Mouse (Mus musculus) E14TG2a.4 (cell line): Measurements from ENCODE around the gene Myo3b.

Experiments used
- CTCF ChIP-seq: conservative IDR thresholded peaks from 2 replicates; pipeline ENCODE4 v1.5.1; 2014; ENCODE audit warnings: low read length
- NANOG ChIP-seq: IDR thresholded peaks from 2 replicates; pipeline ENCODE4 v1.6.1; 2014; ENCODE audit warnings: borderline replicate concordance, low read length, mixed read lengths
- POU5F1 ChIP-seq: IDR thresholded peaks from 2 replicates; pipeline ENCODE4 v1.6.1; 2014; ENCODE audit warnings: low read length, borderline replicate concordance

GRCm38 (mm10) chr2:70245981-70246380, 207.1 kb downstream of the Myo3b start:
- TF ChIP-seq CTCF, result no peak
- TF ChIP-seq POU5F1, result no peak
- no peak for TF ChIP-seq NANOG
